Comparison of ENCODE assay signal across 19 mouse cellular contexts in the genomic region with DNA sequence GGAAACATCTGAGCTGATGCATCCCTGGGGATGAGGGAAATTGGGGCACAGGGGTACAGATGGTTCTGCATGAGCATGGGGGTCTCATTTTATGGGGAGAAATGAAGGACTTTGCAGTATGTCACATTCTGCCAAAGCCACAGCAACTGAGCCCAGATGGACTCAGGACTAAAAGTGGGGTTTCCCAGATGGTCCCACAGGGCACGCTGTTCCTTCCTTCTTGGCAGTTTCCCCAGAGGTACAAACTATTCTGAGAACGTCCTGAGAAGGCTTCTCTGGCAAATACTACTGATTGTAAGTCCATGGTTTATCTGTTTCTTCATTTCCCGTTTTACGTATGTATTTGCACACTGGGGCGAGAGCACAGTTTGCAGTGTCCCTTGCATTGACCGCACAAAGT.
"Had no signal": no experiment of that assay in that cellular context is flagged by ENCODE, and none has a peak within 500 bp of the region (broad histone marks: within the 10 kb centered on the region; RNA-seq: fewer than 3 reads in every experiment).

No protein-coding gene starts in this region.

- H3K36me3 ChIP-seq: limb, embryonic 13.5 days; liver, embryonic 12.5 days; liver, embryonic 15.5 days; lung, embryonic 15.5 days; midbrain, embryonic 10.5 days; midbrain, embryonic 13.5 days; neural tube, embryonic 13.5 days; stomach, embryonic 15.5 days had no signal

- H3K27me3 ChIP-seq: limb, embryonic 13.5 days; liver, embryonic 12.5 days; liver, embryonic 15.5 days; lung, embryonic 15.5 days; midbrain, embryonic 13.5 days; neural tube, embryonic 13.5 days; stomach, embryonic 15.5 days had no signal

- H3K27ac ChIP-seq: kidney, postnatal 0 days; limb, embryonic 13.5 days; liver, embryonic 12.5 days; liver, embryonic 15.5 days; lung, embryonic 15.5 days; midbrain, embryonic 10.5 days; midbrain, embryonic 13.5 days; neural tube, embryonic 13.5 days; stomach, embryonic 15.5 days had no signal

- H3K4me1 ChIP-seq: limb, embryonic 13.5 days; lung, embryonic 15.5 days; midbrain, embryonic 13.5 days; neural tube, embryonic 13.5 days; stomach, embryonic 15.5 days had no signal

- H3K9me3 ChIP-seq: limb, embryonic 13.5 days; liver, embryonic 12.5 days; liver, embryonic 15.5 days; lung, embryonic 15.5 days; megakaryocyte, embryonic 14.5 days; midbrain, embryonic 10.5 days; midbrain, embryonic 13.5 days; neural tube, embryonic 13.5 days; stomach, embryonic 15.5 days had no signal

- H3K4me3 ChIP-seq: limb, embryonic 13.5 days; liver, embryonic 12.5 days; liver, embryonic 15.5 days; lung, embryonic 15.5 days; megakaryocyte, embryonic 14.5 days; midbrain, embryonic 10.5 days; midbrain, embryonic 13.5 days; myocyte; neural tube, embryonic 13.5 days; stomach, embryonic 15.5 days had no signal

- DNase-seq: left cerebral cortex, postnatal 4 days; liver; lung, adult 18-20 months; lung, postnatal 10 days; lung, postnatal 36 days; right cerebral cortex, postnatal 14 days; right cerebral cortex, postnatal 4 days; thymus, postnatal 25 days had no signal
